ENCODE assay signal across 8 mouse cellular contexts in the genomic region with DNA sequence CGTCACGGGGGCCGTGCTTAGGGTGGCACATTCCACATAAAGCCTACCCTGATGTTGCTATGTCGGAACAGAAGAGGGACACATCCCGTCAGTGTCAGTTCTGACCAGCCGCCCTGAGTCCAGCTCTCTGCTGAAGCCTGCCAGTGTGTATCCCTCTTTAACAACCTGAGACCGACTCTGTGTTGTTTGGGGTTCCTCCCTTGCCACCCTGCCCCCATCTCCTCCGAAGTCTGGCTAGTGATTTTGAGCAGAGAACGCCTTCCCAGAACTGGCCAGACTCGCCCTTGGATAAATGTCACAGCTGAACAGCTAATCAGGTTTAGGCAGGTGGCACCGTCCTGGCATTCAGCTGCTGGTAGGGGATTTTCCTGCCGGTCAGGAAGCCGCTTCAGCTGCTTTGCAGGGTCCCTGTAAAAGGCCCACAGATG. TPM values are rescaled to one million over a fixed set of nuclear protein-coding genes. Genes with fewer than 3 reads are reported as not detected.
DNase-seq lines count a peak whose midpoint lies in the region; ATAC-seq lines count a peak whose summit lies in the region.

No protein-coding gene starts in this region.

- H3K36me3 ChIP-seq in hindbrain, embryonic 14.5 days (replicated peaks; ENCODE audit: control insufficient read depth, insufficient read depth), result peaks cover 10% of the 10 kb centered on the region
- peaks cover 13% of the 10 kb centered on the region for H3K36me3 ChIP-seq in liver, embryonic 16.5 days (ENCODE audit: control insufficient read depth, insufficient read depth)

- H3K4me1 ChIP-seq in hindbrain, embryonic 14.5 days (replicated peaks; ENCODE audit: control insufficient read depth, insufficient read depth, low read length), result peaks cover 29% of the 10 kb centered on the region
- peaks cover 39% of the 10 kb centered on the region for H3K4me1 ChIP-seq in liver, embryonic 16.5 days (ENCODE audit: control insufficient read depth, low read depth, low read length)

- H3K27ac ChIP-seq in hindbrain, embryonic 14.5 days, result no peak overlapping the region
- H3K27ac ChIP-seq in liver, embryonic 16.5 days (ENCODE audit: low read length), result peak overlapping the region; percentile 87

- DNase-seq in cerebellum, adult 11-12 months, result peak; percentile 54
- no peak for DNase-seq in cerebellum, adult 8-10 months
- DNase-seq in urinary bladder, adult 18-20 months (ENCODE audit: low spot score in 2 of 2), result peak; percentile 52 to 53
- DNase-seq in urinary bladder, adult 2 months (ENCODE audit: low spot score), result no peak
- no peak for DNase-seq in hindbrain, embryonic 14.5 days (ENCODE audit: low spot score)
- DNase-seq in urinary bladder, postnatal 36 days (ENCODE audit: low spot score in 2 of 2), result peak; percentile 40 to 42

- H3K4me3 ChIP-seq in hindbrain, embryonic 14.5 days (replicated peaks; ENCODE audit: low read length), result peak overlapping the region; percentile 65
- peak overlapping the region; percentile 87 for H3K4me3 ChIP-seq in liver, embryonic 16.5 days (ENCODE audit: low read depth, low read length)

- ATAC-seq in hindbrain, embryonic 14.5 days (ENCODE audit: low FRiP score), result no peak
- ATAC-seq in liver, embryonic 16.5 days (ENCODE audit: low read depth), result peak; percentile 35
- ATAC-seq in CD4-positive, CD25-positive, alpha-beta regulatory T cell, adult 4 months, result no peak

- peak overlapping the region; percentile 67; the same call in 1 of the 2 replicates for H3K9ac ChIP-seq in hindbrain, embryonic 14.5 days
- peak overlapping the region; percentile 58 for H3K9ac ChIP-seq in liver, embryonic 16.5 days (ENCODE audit: low read depth, low read length)

- H3K9me3 ChIP-seq in hindbrain, embryonic 14.5 days (ENCODE audit: control insufficient read depth, low read length), result no peaks in the 10 kb centered on the region
- H3K9me3 ChIP-seq in liver, embryonic 16.5 days (replicated peaks; ENCODE audit: control insufficient read depth, low read length), result no peaks in the 10 kb centered on the region

- peak overlapping the region; percentile 100 for H3K4me2 ChIP-seq in hindbrain, embryonic 14.5 days (replicated peaks)
- peak overlapping the region; percentile 100 for H3K4me2 ChIP-seq in liver, embryonic 16.5 days (ENCODE audit: low read depth, low read length)

- peaks cover 37% of the 10 kb centered on the region for H3K27me3 ChIP-seq in hindbrain, embryonic 14.5 days (ENCODE audit: control insufficient read depth, insufficient read depth, low read length)
- peaks cover 22% of the 10 kb centered on the region for H3K27me3 ChIP-seq in liver, embryonic 16.5 days (ENCODE audit: control insufficient read depth, insufficient read depth, low read depth, low read length)

- WGBS in hindbrain, embryonic 14.5 days, result 9% methylated on average over 13 of the region's 13 CpGs
- 6% methylated on average over 13 of the region's 13 CpGs for WGBS in liver, embryonic 16.5 days (ENCODE audit: insufficient replicate concordance)

RNA-seq across cellular contexts. Expression of a gene that starts 2.1 kb away (rescaled TPM):
- 34.5 and 38.3 TPM in 2 replicates for polyA plus RNA-seq in urinary bladder, adult 2 months (2012; rRNA removed)
- 2.5 and 3.2 TPM in 2 replicates for polyA plus RNA-seq in hindbrain, embryonic 14.5 days (2014; fragmentation: Nextera tagmentation; extraction: Ambion mirVana)
- polyA plus RNA-seq in liver, embryonic 16.5 days (2015; fragmentation: Nextera tagmentation; extraction: Ambion mirVana), result 3.8 and 4.6 TPM in 2 replicates
- 1 to 10 TPM; 4.0 to 4.4 TPM for polyA plus RNA-seq in CD4-positive, CD25-positive, alpha-beta regulatory T cell, adult 4 months (2017; shearing (Covaris generic))

RNA-seq across cellular contexts. Expression of a gene that starts 14.7 kb away (rescaled TPM):
- polyA plus RNA-seq in urinary bladder, adult 2 months (2012; rRNA removed), result 13.2 and 15.3 TPM in 2 replicates
- polyA plus RNA-seq in hindbrain, embryonic 14.5 days (2014; fragmentation: Nextera tagmentation; extraction: Ambion mirVana), result 20.6 and 26.4 TPM in 2 replicates
- polyA plus RNA-seq in liver, embryonic 16.5 days (2015; fragmentation: Nextera tagmentation; extraction: Ambion mirVana), result 4.1 and 4.5 TPM in 2 replicates
- polyA plus RNA-seq in CD4-positive, CD25-positive, alpha-beta regulatory T cell, adult 4 months (2017; shearing (Covaris generic)), result 1 to 10 TPM; 1.8 to 5.0 TPM

RNA-seq across cellular contexts. Expression of a gene that starts 16.8 kb away (rescaled TPM):
- polyA plus RNA-seq in urinary bladder, adult 2 months (2012; rRNA removed), result 13.5 and 16.0 TPM in 2 replicates
- polyA plus RNA-seq in hindbrain, embryonic 14.5 days (2014; fragmentation: Nextera tagmentation; extraction: Ambion mirVana), result 19.1 and 20.7 TPM in 2 replicates
- polyA plus RNA-seq in liver, embryonic 16.5 days (2015; fragmentation: Nextera tagmentation; extraction: Ambion mirVana), result 8.0 and 11.1 TPM in 2 replicates
- polyA plus RNA-seq in CD4-positive, CD25-positive, alpha-beta regulatory T cell, adult 4 months (2017; shearing (Covaris generic)), result 10 to 100 TPM; 19.9 to 26.7 TPM

RNA-seq across cellular contexts. Expression of a gene that starts 21.9 kb away (rescaled TPM):
- 53.1 and 55.1 TPM in 2 replicates for polyA plus RNA-seq in urinary bladder, adult 2 months (2012; rRNA removed)
- polyA plus RNA-seq in hindbrain, embryonic 14.5 days (2014; fragmentation: Nextera tagmentation; extraction: Ambion mirVana), result 22.2 and 25.1 TPM in 2 replicates
- 5.9 and 7.1 TPM in 2 replicates for polyA plus RNA-seq in liver, embryonic 16.5 days (2015; fragmentation: Nextera tagmentation; extraction: Ambion mirVana)
- 100 to 1,000 TPM; 126 to 167 TPM for polyA plus RNA-seq in CD4-positive, CD25-positive, alpha-beta regulatory T cell, adult 4 months (2017; shearing (Covaris generic))

RNA-seq across cellular contexts. Expression of a gene that starts 27.6 kb away (rescaled TPM):
- polyA plus RNA-seq in urinary bladder, adult 2 months (2012; rRNA removed), result 0.04 and 0.10 TPM in 2 replicates
- polyA plus RNA-seq in hindbrain, embryonic 14.5 days (2014; fragmentation: Nextera tagmentation; extraction: Ambion mirVana), result 0.90 and 1.0 TPM in 2 replicates
- 0.11 and 0.12 TPM in 2 replicates for polyA plus RNA-seq in liver, embryonic 16.5 days (2015; fragmentation: Nextera tagmentation; extraction: Ambion mirVana)
- not detected for polyA plus RNA-seq in CD4-positive, CD25-positive, alpha-beta regulatory T cell, adult 4 months (2017; shearing (Covaris generic))

Comparison
In these comparisons a context has a peak if more than half of its experiments do, and no peak if none do; other contexts are left out.
1. DNase-seq: peak in cerebellum, adult 11-12 months (single experiment), urinary bladder, adult 18-20 months (2 of 2) and urinary bladder, postnatal 36 days (2 of 2); none in cerebellum, adult 8-10 months (single experiment), urinary bladder, adult 2 months (single experiment) and hindbrain, embryonic 14.5 days (single experiment).